Mouse (Mus musculus): ENCODE results near the gene Mtmr2. TPM values are rescaled to one million over a fixed set of nuclear protein-coding genes. Genes with fewer than 3 reads are reported as not detected.

Gene Mtmr2
- total and polyA plus RNA-seq, 3 experiments: 47.1 to 95.8 (median 75.2) TPM

GRCm38 (mm10) chr9:13818369-13818768 lies 70.2 kb downstream of the Mtmr2 start:
- Histone ChIP-seq H3K9ac (ENCODE audit: control insufficient read depth, low read depth, low read length, poor library complexity, severe bottlenecking) (no peak overlapping the region), H3K4me3 (ENCODE audit: control insufficient read depth in 1 of 2, insufficient read depth in 1 of 2, low read depth in 2 of 2, low read length in 2 of 2) (no peak overlapping the region), H3K4me1 (ENCODE audit: control insufficient read depth in 1 of 2, insufficient read depth in 2 of 2, low read length in 2 of 2) (peaks cover 0 to 3% of the 10 kb centered on the region in 2 experiments; a peak in 1 of 4 replicates), H3K27ac (ENCODE audit: control insufficient read depth, low read depth, low read length) (no peak overlapping the region), H3K27me3 (ENCODE audit: control insufficient read depth in 1 of 2, insufficient read depth in 2 of 2, low read length in 2 of 2) (no peaks in the 10 kb centered on the region), H3K36me3 (ENCODE audit: control insufficient read depth in 1 of 2, insufficient read depth in 2 of 2, low read length in 2 of 2) (peaks cover 1 to 87% of the 10 kb centered on the region in 2 experiments; a peak in 2 of 4 replicates), H3K9me3 (replicated peaks; ENCODE audit: insufficient read depth, low read length) (no peaks in the 10 kb centered on the region), H3K79me2 (ENCODE audit: control insufficient read depth, insufficient read depth, low read length, poor library complexity) (peaks cover 15% of the 10 kb centered on the region)
- DNase-seq (ENCODE audit: low read depth, low spot score): no peak
- TF ChIP-seq NRF1 (IDR thresholded peaks at IDR 0.05; ENCODE audit: insufficient read depth, low read depth, low read length, poor library complexity, severe bottlenecking) (no peak), MEF2A (IDR thresholded peaks at IDR 0.05; ENCODE audit: extremely low read depth, insufficient replicate concordance, low read depth, low read length, poor library complexity, severe bottlenecking) (no peak), CHD2 (IDR thresholded peaks at IDR 0.05; ENCODE audit: low read length) (no peak), MAX (IDR thresholded peaks at IDR 0.05; ENCODE audit: low read length) (no peak), TBP (IDR thresholded peaks at IDR 0.05; ENCODE audit: low read depth, low read length) (no peak), USF2 (IDR thresholded peaks at IDR 0.05; ENCODE audit: borderline replicate concordance in 1 of 2, insufficient read depth in 1 of 2, low read depth in 1 of 2, low read length in 2 of 2) (no peak), TCF12 (IDR thresholded peaks at IDR 0.05; ENCODE audit: low read depth, low read length) (no peak), E2F4 (IDR thresholded peaks at IDR 0.05; ENCODE audit: borderline replicate concordance, low read depth, low read length) (no peak), CTCF (IDR thresholded peaks at IDR 0.05 in 2 of 3, conservative IDR thresholded peaks at IDR 0.05 in 1 of 3; ENCODE audit: control insufficient read depth in 1 of 3, insufficient read depth in 1 of 3, low read depth in 2 of 3, low read length in 3 of 3, poor library complexity in 1 of 3, severe bottlenecking in 1 of 3) (no peak), ZNF384 (IDR thresholded peaks at IDR 0.05; ENCODE audit: low read depth, low read length) (no peak)

- H3K27me3 ChIP-seq (ENCODE audit: control insufficient read depth in 1 of 2, insufficient read depth in 2 of 2, low read length in 2 of 2): no peaks in the 10 kb centered on the region
- no peak overlapping the region for H3K4me3 ChIP-seq (ENCODE audit: control insufficient read depth in 1 of 2, insufficient read depth in 1 of 2, low read depth in 2 of 2, low read length in 2 of 2)
- no peak overlapping the region for H3K9ac ChIP-seq (ENCODE audit: control insufficient read depth, low read depth, low read length, poor library complexity, severe bottlenecking)
- H3K9me3 ChIP-seq (replicated peaks; ENCODE audit: insufficient read depth, low read length): no peaks in the 10 kb centered on the region
- peaks cover 23 to 75% of the 10 kb centered on the region in 2 experiments for H3K36me3 ChIP-seq (ENCODE audit: control insufficient read depth in 1 of 2, insufficient read depth in 2 of 2, low read length in 2 of 2)
- no peak for DNase-seq (ENCODE audit: low read depth, low spot score)
- no peak overlapping the region for H3K27ac ChIP-seq (ENCODE audit: control insufficient read depth, low read depth, low read length)
- H3K79me2 ChIP-seq (ENCODE audit: control insufficient read depth, insufficient read depth, low read length, poor library complexity): peaks cover 32% of the 10 kb centered on the region
- no peak for TF ChIP-seq ZMIZ1 (IDR thresholded peaks at IDR 0.05; ENCODE audit: low read depth, low read length)
- no peak for TF ChIP-seq MAFK (IDR thresholded peaks at IDR 0.05; ENCODE audit: borderline replicate concordance, low read depth, low read length)
- TF ChIP-seq SIN3A (IDR thresholded peaks at IDR 0.05; ENCODE audit: low read length): no peak
- TF ChIP-seq GABPA (IDR thresholded peaks at IDR 0.05; ENCODE audit: low read depth, low read length): no peak
- TF ChIP-seq E2F4 (IDR thresholded peaks at IDR 0.05; ENCODE audit: borderline replicate concordance, low read depth, low read length): no peak
- TF ChIP-seq MEF2A (IDR thresholded peaks at IDR 0.05; ENCODE audit: extremely low read depth, insufficient replicate concordance, low read depth, low read length, poor library complexity, severe bottlenecking): no peak
- TF ChIP-seq RAD21 (IDR thresholded peaks at IDR 0.05; ENCODE audit: low read depth, low read length): no peak
- no peak for TF ChIP-seq TCF12 (IDR thresholded peaks at IDR 0.05; ENCODE audit: low read depth, low read length)
- TF ChIP-seq MXI1 (IDR thresholded peaks at IDR 0.05; ENCODE audit: low read depth, low read length): no peak
- peaks cover 13 to 15% of the 10 kb centered on the region in 2 experiments for H3K4me1 ChIP-seq (ENCODE audit: control insufficient read depth in 1 of 2, insufficient read depth in 2 of 2, low read length in 2 of 2)
Observed at GRCm38 (mm10) chr9:13820774-13821173, 72.6 kb downstream of the Mtmr2 start.
